Mouse (Mus musculus) frontal cortex, postnatal 25 days (tissue): ENCODE data around the gene Pltp.

Source experiments
- DNase-seq, 2 experiments: peaks; one replicate each; pipeline ENCODE4 v3.0.0; 2022; ENCODE audit warnings: low spot score in 2 of 2

Gene Pltp

GRCm38 (mm10) chr2:164857101-164857821, at the start of gene Pltp:
TSS of gene Pltp (minus strand) at chr2:164857711.
- DNase-seq: no peak

GRCm38 (mm10) chr2:164906071-164906470, 48.6 kb upstream of the Pltp start:
- DNase-seq: no peak

DNA sequence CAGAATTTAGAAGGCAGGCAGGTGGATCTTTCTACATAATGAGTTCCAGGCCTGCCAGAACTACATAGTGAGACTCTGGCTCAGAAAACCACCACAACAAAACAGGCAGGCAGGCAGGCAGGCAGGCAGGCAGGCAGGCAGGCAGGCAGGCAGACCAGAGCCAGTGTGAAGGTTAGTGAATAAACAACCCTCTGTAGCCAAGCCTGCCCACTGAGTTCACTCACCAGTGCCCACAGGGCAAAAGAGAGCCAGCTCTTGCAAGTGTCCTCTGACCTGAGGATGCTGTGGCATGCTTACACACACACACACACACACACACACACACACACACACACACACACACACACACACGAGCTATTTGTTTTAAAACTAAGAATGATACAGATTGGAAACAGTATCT, 46.0 kb upstream of the Pltp start:
- no peak for DNase-seq

- no peak for DNase-seq
Observed at GRCm38 (mm10) chr2:164901380-164901779, 43.9 kb upstream of the Pltp start.

DNA sequence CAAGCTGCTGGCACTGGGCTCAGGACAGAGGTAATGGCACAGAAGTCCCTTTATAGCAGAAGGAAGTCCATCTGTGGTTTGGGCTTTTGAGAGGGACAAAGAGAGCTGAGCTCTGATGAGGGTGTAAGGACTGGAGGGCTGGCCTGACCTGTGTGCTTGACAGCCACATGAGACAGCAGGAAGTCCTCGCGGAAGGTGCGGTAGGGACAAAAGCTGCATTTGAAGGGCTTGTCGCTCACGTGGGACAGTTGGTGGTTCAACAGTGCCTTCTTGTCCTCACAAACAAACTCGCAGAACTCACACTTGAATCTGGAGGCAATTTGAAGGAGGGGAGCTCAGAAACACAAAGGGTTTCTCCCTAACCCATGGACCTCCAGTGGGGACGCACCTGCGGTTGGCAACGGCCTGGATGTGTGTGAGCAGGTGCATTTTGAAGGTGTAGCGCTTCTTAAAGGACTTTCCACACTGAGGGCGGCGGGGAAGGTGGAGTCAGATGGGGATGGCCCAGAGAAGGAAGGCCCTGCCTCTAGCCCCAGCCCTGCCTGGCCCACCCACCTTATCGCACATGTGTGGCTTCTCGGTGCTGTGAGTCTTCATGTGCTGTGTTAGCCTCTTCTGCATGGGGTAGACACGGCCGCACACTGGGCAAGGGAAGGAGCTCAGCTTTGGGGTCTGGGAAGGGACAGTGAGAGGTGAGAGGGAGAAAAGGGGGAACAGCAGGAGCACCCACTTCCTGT, 42.4 kb upstream of the Pltp start:
- DNase-seq: no peak

- DNase-seq: no peak
Observed at GRCm38 (mm10) chr2:164899034-164899433, 41.5 kb upstream of the Pltp start.

DNA sequence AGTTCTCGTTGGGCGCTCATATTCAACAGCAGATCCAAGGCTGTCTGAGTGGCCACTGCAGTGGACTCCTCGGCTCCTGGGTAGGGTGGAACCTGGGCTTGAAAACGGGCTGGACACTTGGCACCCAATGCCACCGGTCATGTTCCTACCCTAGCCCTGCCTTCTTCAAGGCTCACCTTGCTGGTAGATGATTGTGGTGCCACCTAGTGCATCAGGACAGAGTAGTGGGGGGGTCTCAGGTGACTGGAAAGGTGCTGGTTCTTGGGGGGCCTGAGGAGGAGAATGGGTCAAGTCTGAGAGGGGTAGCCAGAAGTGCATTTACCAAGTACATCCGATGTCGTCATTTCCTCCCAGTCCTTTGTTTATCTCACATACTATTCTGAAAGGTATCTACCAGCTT, 40.5 kb upstream of the Pltp start:
- no peak for DNase-seq

GRCm38 (mm10) chr2:164895885-164896284, 38.4 kb upstream of the Pltp start:
- no peak for DNase-seq

- DNase-seq: no peak
Observed at GRCm38 (mm10) chr2:164894644-164895043, 37.1 kb upstream of the Pltp start.

DNA sequence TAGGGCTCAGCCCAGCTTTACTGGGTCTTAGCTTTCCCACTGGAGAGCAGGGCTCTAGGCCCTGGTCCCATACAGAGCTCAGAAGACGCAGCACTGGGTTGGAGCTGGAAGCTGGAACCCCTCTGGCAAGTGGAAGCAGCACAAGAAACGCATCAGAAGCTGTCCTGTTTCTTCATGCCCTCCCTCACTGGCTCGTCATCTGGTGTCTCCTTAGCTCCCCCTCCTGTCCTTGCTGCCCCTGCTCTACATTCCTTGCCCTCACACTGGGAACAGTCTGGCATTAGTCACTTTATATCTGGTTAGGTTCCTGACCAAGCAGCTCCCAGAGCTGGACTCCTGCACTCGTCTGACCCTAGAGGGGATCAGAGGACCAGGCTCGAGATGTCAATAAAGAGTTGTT, 36.5 kb upstream of the Pltp start:
- DNase-seq: no peak

DNA sequence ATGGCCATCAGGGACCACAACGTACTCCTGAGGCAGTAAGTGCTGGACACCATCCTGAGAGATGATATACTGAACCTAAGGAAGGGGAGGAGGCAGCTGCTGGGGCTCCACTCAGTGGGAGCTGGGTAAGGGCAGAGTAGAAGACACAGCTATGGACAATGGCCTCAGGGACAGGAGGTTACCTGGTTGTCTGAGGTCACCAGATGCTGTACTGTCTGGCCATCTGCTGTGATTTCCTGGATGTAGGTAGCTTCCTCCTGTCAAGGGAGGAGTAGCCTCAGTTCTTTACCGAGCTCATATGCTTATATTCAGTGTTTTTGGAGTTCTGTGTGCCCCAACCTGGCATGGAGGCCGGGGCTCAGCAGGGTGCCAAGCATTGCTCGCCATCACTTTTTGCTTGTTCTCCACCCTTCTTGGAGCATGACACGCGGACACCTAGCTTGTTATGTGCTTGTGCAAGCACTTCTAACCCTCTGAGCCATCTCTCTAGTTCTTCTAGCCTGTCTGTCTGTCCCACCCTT, 35.2 kb upstream of the Pltp start:
- no peak for DNase-seq

GRCm38 (mm10) chr2:164891908-164892695, 34.6 kb upstream of the Pltp start:
- no peak for DNase-seq

DNA sequence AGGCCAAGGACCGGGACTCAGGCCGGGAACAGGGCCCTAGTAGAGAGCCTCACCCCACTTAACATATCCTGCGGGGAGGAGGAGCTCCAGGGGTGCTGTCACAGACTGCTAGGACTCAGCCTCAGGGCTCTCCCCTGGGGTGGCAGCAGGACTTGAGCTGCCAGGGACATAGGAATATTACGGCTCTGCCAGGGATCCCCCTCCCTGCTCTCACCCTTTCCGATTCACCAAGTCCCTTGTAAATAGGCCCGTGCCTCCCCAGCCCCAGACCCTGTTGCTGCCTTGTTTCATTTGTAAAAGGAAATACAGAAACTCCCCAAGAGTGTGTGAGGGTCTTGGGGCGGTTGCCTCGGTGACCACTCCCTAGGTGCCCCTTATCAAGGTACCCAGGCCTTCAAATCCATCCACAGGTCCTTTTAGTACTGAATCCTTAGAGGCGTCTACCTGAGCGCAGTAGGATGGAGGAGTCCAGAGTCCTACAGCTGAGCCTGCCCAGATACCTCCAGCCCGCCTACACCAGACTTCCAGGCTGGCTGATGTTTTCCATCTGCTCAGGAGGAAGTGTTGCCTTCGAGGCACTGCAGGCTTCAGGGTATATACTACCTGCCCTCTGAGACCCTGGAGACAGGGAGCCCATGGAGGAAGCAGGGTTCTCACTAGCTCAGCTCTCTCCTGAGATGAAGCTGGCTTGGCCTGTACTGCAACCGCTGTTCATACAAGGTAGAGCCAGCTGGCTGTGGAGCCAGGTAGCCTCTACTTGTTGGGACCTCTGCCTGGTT, 33.7 kb upstream of the Pltp start:
- DNase-seq: no peak

DNA sequence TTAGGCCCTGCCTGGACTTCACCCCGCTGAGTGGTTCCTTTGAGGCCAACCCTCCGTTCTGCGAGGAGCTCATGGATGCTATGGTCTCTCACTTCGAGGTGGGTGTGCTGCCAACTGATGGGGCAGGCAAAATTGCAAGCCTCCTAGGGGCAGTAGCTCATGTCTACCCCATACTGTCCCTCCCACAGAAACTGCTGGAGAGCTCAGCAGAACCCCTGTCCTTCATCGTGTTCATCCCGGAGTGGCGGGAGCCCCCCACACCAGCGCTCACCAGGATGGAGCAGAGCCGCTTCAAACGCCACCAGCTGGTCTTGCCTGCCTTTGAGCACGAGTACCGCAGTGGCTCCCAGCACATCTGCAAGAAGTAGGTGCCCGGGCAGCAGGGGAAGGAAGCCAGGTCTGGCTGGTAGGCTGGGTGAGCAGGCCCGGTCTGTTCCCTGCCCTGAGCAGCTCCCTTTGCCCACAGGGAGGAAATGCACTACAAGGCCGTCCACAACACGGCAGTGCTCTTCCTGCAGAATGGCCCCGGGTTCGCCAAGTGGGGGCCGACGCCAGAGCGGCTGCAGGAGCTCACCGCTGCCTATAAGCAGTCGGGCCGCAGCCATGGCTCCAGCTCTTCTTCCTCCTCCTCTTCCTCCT, 33.0 kb upstream of the Pltp start:
- no peak for DNase-seq

GRCm38 (mm10) chr2:164889960-164890359, 32.4 kb upstream of the Pltp start:
- no peak for DNase-seq

DNA sequence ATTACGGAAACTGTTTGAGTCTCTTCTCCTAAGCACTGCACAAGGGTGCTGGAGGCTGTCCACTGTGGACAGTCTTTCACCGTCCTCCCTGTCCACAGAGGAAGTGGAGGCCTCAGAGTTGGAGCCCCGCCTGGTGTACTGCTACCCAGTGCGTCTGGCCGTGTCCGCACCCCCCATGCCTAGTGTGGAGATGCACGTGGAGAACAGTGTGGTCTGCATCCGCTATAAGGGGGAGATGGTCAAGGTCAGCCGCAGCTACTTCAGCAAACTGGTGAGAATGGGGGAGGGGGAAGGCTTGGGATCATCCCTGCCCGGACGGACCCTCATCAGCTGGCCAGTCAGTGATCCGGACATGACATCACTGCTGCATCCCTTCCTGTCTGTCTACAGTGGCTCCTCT, 31.5 kb upstream of the Pltp start:
- no peak for DNase-seq

DNA sequence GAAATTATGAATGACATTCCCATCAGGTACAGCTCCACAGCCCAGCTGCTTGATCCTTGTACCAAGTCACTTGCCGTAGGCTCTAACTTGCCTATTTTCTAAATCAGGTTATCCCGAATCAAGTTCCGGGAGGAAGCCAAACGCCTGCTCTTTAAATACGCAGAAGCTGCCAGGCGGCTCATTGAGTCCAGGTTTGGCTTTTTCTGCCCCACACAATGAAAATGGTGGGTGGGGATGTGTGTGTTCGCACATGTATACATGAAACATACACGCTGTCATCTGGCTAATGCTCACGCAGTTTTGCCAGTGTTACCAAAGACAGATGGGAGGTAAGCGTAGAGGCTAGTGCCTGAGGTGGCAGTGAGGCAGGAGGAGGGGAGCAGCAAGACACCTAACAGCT, 29.1 kb upstream of the Pltp start:
- no peak for DNase-seq

DNA sequence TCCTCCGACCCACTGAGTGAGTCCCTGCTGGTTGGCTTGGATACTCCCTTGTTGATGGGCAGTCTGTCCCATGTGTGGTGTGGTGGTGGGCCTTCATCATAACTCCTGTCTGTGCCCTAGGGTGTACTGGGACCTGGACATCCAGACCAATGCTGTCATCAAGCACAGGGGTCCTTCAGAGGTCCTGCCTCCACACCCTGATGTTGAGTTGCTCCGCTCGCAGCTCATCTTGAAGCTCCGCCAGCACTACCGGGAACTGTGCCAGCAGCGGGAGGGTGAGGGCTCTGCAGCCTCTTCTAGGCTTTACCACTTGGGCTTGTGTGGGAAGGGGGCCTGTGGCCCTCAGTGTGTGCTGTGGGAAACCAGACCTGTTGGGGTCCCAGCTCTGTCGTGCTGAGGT, 28.3 kb upstream of the Pltp start:
- peak; percentile 61 to 76 for DNase-seq

- no peak for DNase-seq
Observed at GRCm38 (mm10) chr2:164882619-164883018, 25.1 kb upstream of the Pltp start.

DNA sequence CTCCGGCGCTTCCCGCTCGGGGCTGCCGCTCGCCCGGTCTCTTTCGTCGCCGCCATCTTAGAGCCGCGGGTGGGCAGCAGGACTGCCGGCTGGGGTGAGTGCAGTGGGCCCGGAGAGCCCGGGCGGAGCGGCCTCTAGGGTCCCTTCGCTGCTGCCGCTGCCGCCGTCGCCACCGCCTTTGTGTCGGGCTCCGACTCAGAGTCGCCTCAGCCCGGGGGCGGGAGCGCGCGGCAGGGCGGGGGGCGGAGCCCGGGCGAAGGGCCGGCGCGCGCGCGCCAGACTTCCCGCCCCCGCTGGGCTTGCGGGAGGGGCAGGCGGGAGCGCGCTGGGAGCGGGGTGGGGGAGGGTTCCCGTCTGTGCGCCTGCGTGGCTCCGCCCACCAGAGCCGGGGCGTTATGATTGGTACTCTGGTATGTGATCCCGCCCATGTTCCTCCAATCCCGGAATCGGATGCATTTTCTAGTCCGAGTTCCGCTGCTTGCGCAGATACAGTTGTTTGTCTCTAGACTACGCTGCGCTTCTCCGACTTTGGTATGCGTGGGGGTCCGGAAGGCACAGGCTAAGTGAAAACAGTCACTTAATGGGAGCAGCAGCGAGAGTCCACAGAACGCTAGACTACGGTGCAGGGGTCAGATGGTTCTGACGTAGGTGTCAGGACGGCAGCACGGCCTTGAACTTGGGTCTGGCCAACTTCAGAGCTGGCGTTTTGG, 22.2 kb upstream of the Pltp start:
- peak; percentile 85 to 87 for DNase-seq

GRCm38 (mm10) chr2:164879228-164879567, 21.7 kb upstream of the Pltp start, which contains the start of gene Pcif1:
TSS of gene Pcif1 (plus strand) at chr2:164879304.
- peak; percentile 88 to 89 for DNase-seq
